Mouse (Mus musculus): Measurements from ENCODE around the gene Nsl1. TPM values are rescaled to one million over a fixed set of nuclear protein-coding genes. Genes with fewer than 3 reads are reported as not detected.
A peak's percentile ranks its signal among the peaks of the same experiment; 100 is the strongest.

The Nsl1 gene
- polyA plus RNA-seq, 1 experiment: 10.6 TPM

- no peak overlapping the region for H3K27ac ChIP-seq (ENCODE audit: control insufficient read depth, insufficient read depth, low read depth, low read length, poor library complexity)
- 54% methylated on average over 5 of the region's 5 CpGs for WGBS
- H3K4me3 ChIP-seq (replicated peaks; ENCODE audit: control insufficient read depth, low read depth, low read length): no peak overlapping the region
- TF ChIP-seq POLR2A (IDR thresholded peaks at IDR 0.05; ENCODE audit: borderline replicate concordance, control insufficient read depth, low read depth, low read length): no peak
- TF ChIP-seq CTCF (IDR thresholded peaks at IDR 0.05; ENCODE audit: control insufficient read depth, insufficient read depth, low read length): no peak
- no peaks in the 10 kb centered on the region for H3K4me1 ChIP-seq (ENCODE audit: control insufficient read depth, insufficient read depth, low read length)
Observed at GRCm38 (mm10) chr1:191099114-191099513, 36.3 kb downstream of the Nsl1 start.

- 72% methylated on average over 5 of the region's 5 CpGs for WGBS
- no peaks in the 10 kb centered on the region for H3K4me1 ChIP-seq (ENCODE audit: control insufficient read depth, insufficient read depth, low read length)
- H3K27ac ChIP-seq (ENCODE audit: control insufficient read depth, insufficient read depth, low read depth, low read length, poor library complexity): no peak overlapping the region
- no peak overlapping the region for H3K4me3 ChIP-seq (replicated peaks; ENCODE audit: control insufficient read depth, low read depth, low read length)
- TF ChIP-seq POLR2A (IDR thresholded peaks at IDR 0.05; ENCODE audit: borderline replicate concordance, control insufficient read depth, low read depth, low read length) (no peak), CTCF (IDR thresholded peaks at IDR 0.05; ENCODE audit: control insufficient read depth, insufficient read depth, low read length) (no peak)
Observed at GRCm38 (mm10) chr1:191099772-191100291, 37.0 kb downstream of the Nsl1 start.

DNA sequence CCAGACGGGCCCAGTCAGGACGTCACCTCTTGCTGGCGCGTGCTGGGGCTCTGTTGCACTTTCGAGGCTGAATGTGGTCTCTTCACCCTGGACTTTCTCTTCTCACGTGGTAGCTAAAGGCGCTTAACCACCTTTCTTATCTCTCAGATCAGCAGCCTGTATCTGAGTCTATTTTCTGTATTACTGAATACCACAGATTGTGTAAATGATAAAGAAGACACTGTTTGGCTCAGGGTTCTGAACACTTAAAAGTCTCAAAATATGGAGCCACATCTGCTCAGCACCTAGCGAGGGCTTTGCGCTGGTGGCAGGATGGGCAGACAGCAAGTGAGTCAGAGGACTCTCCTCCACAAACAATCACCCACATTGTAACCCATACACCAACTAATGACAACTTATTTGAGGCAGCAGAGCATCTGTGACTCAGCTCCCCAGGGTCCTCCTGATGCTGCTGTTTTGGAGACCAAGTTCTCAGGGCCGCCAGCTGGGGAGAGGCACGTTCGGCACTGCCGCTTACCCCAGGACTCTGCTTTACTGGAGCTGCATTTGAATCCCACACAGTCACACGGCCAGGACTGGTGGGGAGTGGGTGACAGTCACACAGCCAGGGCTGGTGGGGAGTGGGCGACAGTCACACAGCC is 40.0 kb downstream of the Nsl1 start:
- TF ChIP-seq POLR2A (IDR thresholded peaks at IDR 0.05; ENCODE audit: borderline replicate concordance, control insufficient read depth, low read depth, low read length) (no peak), CTCF (IDR thresholded peaks at IDR 0.05; ENCODE audit: control insufficient read depth, insufficient read depth, low read length) (no peak)
- no peaks in the 10 kb centered on the region for H3K4me1 ChIP-seq (ENCODE audit: control insufficient read depth, insufficient read depth, low read length)
- no peak overlapping the region for H3K4me3 ChIP-seq (replicated peaks; ENCODE audit: control insufficient read depth, low read depth, low read length)
- H3K27ac ChIP-seq (ENCODE audit: control insufficient read depth, insufficient read depth, low read depth, low read length, poor library complexity): no peak overlapping the region
- WGBS: 69% methylated on average over 15 of the region's 15 CpGs

- Histone ChIP-seq H3K4me3 (replicated peaks; ENCODE audit: control insufficient read depth, low read depth, low read length) (no peak overlapping the region), H3K27ac (ENCODE audit: control insufficient read depth, insufficient read depth, low read depth, low read length, poor library complexity) (no peak overlapping the region), H3K4me1 (ENCODE audit: control insufficient read depth, insufficient read depth, low read length) (no peaks in the 10 kb centered on the region; the same call in 1 of the 2 replicates)
- WGBS: 81% methylated on average over 9 of the region's 9 CpGs
- TF ChIP-seq POLR2A (IDR thresholded peaks at IDR 0.05; ENCODE audit: borderline replicate concordance, control insufficient read depth, low read depth, low read length) (no peak), CTCF (IDR thresholded peaks at IDR 0.05; ENCODE audit: control insufficient read depth, insufficient read depth, low read length) (no peak)
Observed at GRCm38 (mm10) chr1:191105246-191105645, 42.4 kb downstream of the Nsl1 start.

- TF ChIP-seq POLR2A (IDR thresholded peaks at IDR 0.05; ENCODE audit: borderline replicate concordance, control insufficient read depth, low read depth, low read length) (no peak), CTCF (IDR thresholded peaks at IDR 0.05; ENCODE audit: control insufficient read depth, insufficient read depth, low read length) (no peak)
- H3K4me3 ChIP-seq (replicated peaks; ENCODE audit: control insufficient read depth, low read depth, low read length): no peak overlapping the region
- H3K27ac ChIP-seq (ENCODE audit: control insufficient read depth, insufficient read depth, low read depth, low read length, poor library complexity): no peak overlapping the region
- H3K4me1 ChIP-seq (ENCODE audit: control insufficient read depth, insufficient read depth, low read length): peaks cover 6% of the 10 kb centered on the region; the same call in 1 of the 2 replicates
- 64% methylated on average over 10 of the region's 10 CpGs for WGBS
Observed at GRCm38 (mm10) chr1:191107306-191107705, 44.5 kb downstream of the Nsl1 start.

DNA sequence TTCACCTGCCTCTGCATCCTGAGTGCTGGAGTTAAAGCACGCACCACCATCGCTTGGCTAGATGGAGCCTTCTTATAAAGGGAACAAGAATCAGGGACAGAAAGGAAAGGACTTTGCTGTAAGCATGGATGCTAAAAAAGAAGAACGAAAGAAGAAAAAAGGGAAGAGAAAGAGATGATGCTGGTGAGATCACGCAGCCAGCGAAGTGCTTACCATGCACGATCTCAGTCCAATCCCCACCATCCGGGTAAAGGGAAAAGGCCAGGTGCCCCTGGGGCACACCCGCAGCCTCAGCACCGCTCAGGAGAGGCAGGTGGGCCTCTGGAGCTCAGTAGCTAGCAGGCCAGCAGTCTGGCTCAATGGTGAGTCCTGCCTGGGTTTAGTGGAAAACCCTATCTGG is 47.1 kb downstream of the Nsl1 start:
- H3K4me3 ChIP-seq (replicated peaks; ENCODE audit: control insufficient read depth, low read depth, low read length): no peak overlapping the region
- no peak overlapping the region for H3K27ac ChIP-seq (ENCODE audit: control insufficient read depth, insufficient read depth, low read depth, low read length, poor library complexity)
- 78% methylated on average over 9 of the region's 9 CpGs for WGBS
- TF ChIP-seq CTCF (IDR thresholded peaks at IDR 0.05; ENCODE audit: control insufficient read depth, insufficient read depth, low read length) (no peak), POLR2A (IDR thresholded peaks at IDR 0.05; ENCODE audit: borderline replicate concordance, control insufficient read depth, low read depth, low read length) (no peak)
- H3K4me1 ChIP-seq (ENCODE audit: control insufficient read depth, insufficient read depth, low read length): peaks cover 6% of the 10 kb centered on the region; the same call in 1 of the 2 replicates

DNA sequence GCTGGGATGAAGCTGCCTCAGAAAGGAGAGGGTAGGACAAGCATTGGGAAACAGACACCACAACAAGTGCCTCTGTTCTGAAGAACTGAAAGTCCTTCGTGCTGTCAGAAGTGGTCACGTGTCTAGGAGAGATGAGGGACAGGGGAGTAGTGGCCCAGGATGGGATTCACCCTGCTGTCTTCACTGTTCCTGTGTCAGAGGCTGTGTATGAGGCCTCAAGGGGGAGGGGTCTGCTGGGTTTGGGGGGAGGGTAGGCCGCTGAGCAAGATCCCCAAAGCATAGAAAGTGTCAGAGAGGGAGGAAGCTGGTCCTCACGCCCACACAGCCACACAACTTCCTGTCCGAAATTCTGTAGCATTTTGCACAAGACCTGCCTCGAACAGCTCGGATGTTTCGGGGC is 48.3 kb downstream of the Nsl1 start:
- WGBS: 5% methylated on average over 8 of the region's 8 CpGs
- peak overlapping the region; percentile 89 for H3K27ac ChIP-seq (ENCODE audit: control insufficient read depth, insufficient read depth, low read depth, low read length, poor library complexity)
- peak overlapping the region; percentile 2 for H3K4me3 ChIP-seq (replicated peaks; ENCODE audit: control insufficient read depth, low read depth, low read length)
- TF ChIP-seq POLR2A (IDR thresholded peaks at IDR 0.05; ENCODE audit: borderline replicate concordance, control insufficient read depth, low read depth, low read length): no peak
- H3K4me1 ChIP-seq (ENCODE audit: control insufficient read depth, insufficient read depth, low read length): peaks cover 7% of the 10 kb centered on the region; the same call in 1 of the 2 replicates

DNA sequence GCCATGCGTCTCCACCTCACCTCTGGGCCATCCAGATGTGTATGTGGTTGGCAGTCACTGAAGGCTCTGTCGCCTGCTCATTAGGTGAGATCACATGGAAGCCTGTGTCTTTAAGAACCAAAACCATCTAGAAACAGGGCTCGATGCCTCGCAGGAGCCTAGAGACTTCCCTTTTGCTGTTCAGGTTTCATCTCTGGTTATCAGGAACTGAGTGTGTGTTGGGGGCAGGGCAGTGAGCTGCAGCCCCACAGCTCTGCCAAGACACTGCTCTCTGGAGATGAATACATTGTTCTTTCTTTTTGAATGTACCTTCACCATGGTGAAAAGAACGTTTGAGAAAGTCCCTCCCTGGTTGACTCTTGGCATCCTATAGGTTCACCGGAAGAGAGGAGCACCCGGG is 52.1 kb downstream of the Nsl1 start:
- TF ChIP-seq CTCF (IDR thresholded peaks at IDR 0.05; ENCODE audit: control insufficient read depth, insufficient read depth, low read length) (no peak), POLR2A (IDR thresholded peaks at IDR 0.05; ENCODE audit: borderline replicate concordance, control insufficient read depth, low read depth, low read length) (no peak)
- no peak overlapping the region for H3K4me3 ChIP-seq (replicated peaks; ENCODE audit: control insufficient read depth, low read depth, low read length)
- H3K27ac ChIP-seq (ENCODE audit: control insufficient read depth, insufficient read depth, low read depth, low read length, poor library complexity): 0 out of 2 replicates have a peak overlapping the region, but pooled peaks have one; percentile 1
- WGBS: 38% methylated on average over 7 of the region's 7 CpGs
- H3K4me1 ChIP-seq (ENCODE audit: control insufficient read depth, insufficient read depth, low read length): peaks cover 7% of the 10 kb centered on the region; the same call in 1 of the 2 replicates
